Comparison of ENCODE assay signal across 23 mouse cellular contexts in the genomic region with DNA sequence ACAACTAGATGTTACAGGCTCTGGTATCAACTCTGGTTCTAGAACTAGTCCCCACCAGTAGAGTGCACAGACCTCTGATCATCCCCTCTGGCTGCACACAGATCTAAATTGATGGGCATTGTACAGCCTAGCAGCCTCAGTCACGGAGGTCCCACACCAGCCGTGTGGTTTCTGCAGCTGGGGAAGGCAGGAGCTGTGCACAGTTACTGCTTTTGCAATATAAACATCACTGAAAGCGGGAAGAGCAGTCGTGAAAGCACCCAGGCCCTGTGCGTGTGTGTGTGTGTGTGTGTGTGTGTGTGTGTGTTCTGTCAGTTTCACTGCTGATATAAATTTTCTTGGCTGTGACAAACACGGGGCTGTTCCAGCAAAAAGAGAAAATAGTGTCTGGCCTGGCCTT.
DNase-seq lines count a peak whose midpoint lies in the region; ATAC-seq and TF ChIP-seq lines count a peak whose summit lies in the region.
"Had no signal": no experiment of that assay in that cellular context is flagged by ENCODE, and none has a peak within 500 bp of the region (broad histone marks: within the 10 kb centered on the region; RNA-seq: fewer than 3 reads in every experiment).

No protein-coding gene starts in this region.

- no peaks in the 10 kb centered on the region for H3K9me3 ChIP-seq in stomach, embryonic 14.5 days (ENCODE audit: control insufficient read depth, low read depth, low read length)
- no peaks in the 10 kb centered on the region for H3K9me3 ChIP-seq in stomach, postnatal 0 days (ENCODE audit: control insufficient read depth, low read length)
- H3K9me3 ChIP-seq in forebrain, embryonic 11.5 days (ENCODE audit: control insufficient read depth, low read length), result no peaks in the 10 kb centered on the region
- H3K9me3 ChIP-seq: embryonic facial prominence, embryonic 13.5 days; forebrain, embryonic 13.5 days; heart, embryonic 15.5 days; hindbrain, embryonic 10.5 days; hindbrain, embryonic 15.5 days had no signal

- H3K9ac ChIP-seq in stomach, embryonic 14.5 days (replicated peaks; ENCODE audit: low read depth, low read length), result no peak overlapping the region
- H3K9ac ChIP-seq in stomach, postnatal 0 days (ENCODE audit: low read length), result no peak overlapping the region
- H3K9ac ChIP-seq in forebrain, embryonic 11.5 days (ENCODE audit: low read length), result no peak overlapping the region
- H3K9ac ChIP-seq: embryonic facial prominence, embryonic 13.5 days; forebrain, embryonic 13.5 days; heart, embryonic 15.5 days; hindbrain, embryonic 15.5 days had no signal

- 24% methylated on average over 6 of the region's 6 CpGs for WGBS in stomach, embryonic 14.5 days
- WGBS in stomach, postnatal 0 days, result 21% methylated on average over 6 of the region's 6 CpGs
- WGBS in forebrain, embryonic 11.5 days, result 78% methylated on average over 6 of the region's 6 CpGs

- H3K27me3 ChIP-seq in stomach, embryonic 14.5 days (ENCODE audit: control insufficient read depth, insufficient read depth, low read length), result no peaks in the 10 kb centered on the region
- H3K27me3 ChIP-seq in stomach, postnatal 0 days (ENCODE audit: control insufficient read depth, insufficient read depth, low read length), result no peaks in the 10 kb centered on the region
- no peaks in the 10 kb centered on the region for H3K27me3 ChIP-seq in forebrain, embryonic 11.5 days (ENCODE audit: control insufficient read depth, insufficient read depth, low read length)
- H3K27me3 ChIP-seq: embryonic facial prominence, embryonic 13.5 days; forebrain, embryonic 13.5 days; heart, embryonic 15.5 days; hindbrain, embryonic 15.5 days had no signal

- ATAC-seq in stomach, embryonic 14.5 days (ENCODE audit: insufficient number of reproducible peaks, insufficient read depth, low FRiP score, low read depth), result no peak
- ATAC-seq in stomach, postnatal 0 days (ENCODE audit: low FRiP score, low TSS enrichment), result no peak
- 0 out of 2 replicates have a peak, but pooled peaks have one; percentile 20 for ATAC-seq in megakaryocyte progenitor cell, adult 5-6 weeks (replicated peaks; ENCODE audit: poor library complexity)
- no peak for ATAC-seq in forebrain, embryonic 11.5 days (replicated peaks; ENCODE audit: low FRiP score)
- ATAC-seq: activated CD4-positive, CD25-positive, alpha-beta regulatory T cell, adult 4 months; forebrain, embryonic 13.5 days; Patski had no signal

- DNase-seq in kidney, postnatal 4 days, result peak; percentile 32 to 36
- DNase-seq in kidney, adult 18-20 months, result no peak
- no peak for DNase-seq in stomach, postnatal 0 days (ENCODE audit: low spot score)
- peak; percentile 8 for DNase-seq in yolk sac, embryonic 10.5 days (ENCODE audit: low spot score)
- DNase-seq in left cerebral cortex, adult 9 months (ENCODE audit: low spot score in 2 of 2), result no peak
- DNase-seq in forebrain, embryonic 11.5 days (ENCODE audit: low spot score), result no peak
- DNase-seq: adrenal gland, postnatal 14 days; cerebellum, adult 11-12 months; cerebellum, adult 9-10 months; cerebellum, postnatal 25 days; gastrocnemius, postnatal 36 days; heart, adult 2 months; heart, postnatal 14 days had no signal

- H3K27ac ChIP-seq in stomach, embryonic 14.5 days (ENCODE audit: low read length), result peak overlapping the region; percentile 70; the same call in 1 of the 2 replicates
- no peak overlapping the region for H3K27ac ChIP-seq in stomach, postnatal 0 days (replicated peaks)
- no peak overlapping the region for H3K27ac ChIP-seq in forebrain, embryonic 11.5 days (ENCODE audit: low read depth, low read length)
- H3K27ac ChIP-seq: embryonic facial prominence, embryonic 13.5 days; forebrain, embryonic 13.5 days; heart, adult 2 months; heart, embryonic 15.5 days; hindbrain, embryonic 10.5 days; hindbrain, embryonic 15.5 days had no signal

- H3K4me1 ChIP-seq in stomach, embryonic 14.5 days (ENCODE audit: control insufficient read depth, insufficient read depth, low read length), result peaks cover 13% of the 10 kb centered on the region
- H3K4me1 ChIP-seq in stomach, postnatal 0 days (replicated peaks; ENCODE audit: control insufficient read depth, insufficient read depth), result no peaks in the 10 kb centered on the region
- H3K4me1 ChIP-seq in forebrain, embryonic 11.5 days (replicated peaks; ENCODE audit: control insufficient read depth, insufficient read depth, low read length), result no peaks in the 10 kb centered on the region
- H3K4me1 ChIP-seq: forebrain, embryonic 13.5 days; heart, embryonic 15.5 days; hindbrain, embryonic 10.5 days had no signal

- no peak overlapping the region for H3K4me3 ChIP-seq in stomach, embryonic 14.5 days (ENCODE audit: low read depth, low read length)
- no peak overlapping the region for H3K4me3 ChIP-seq in stomach, postnatal 0 days (ENCODE audit: low read depth, low read length)
- no peak overlapping the region for H3K4me3 ChIP-seq in forebrain, embryonic 11.5 days (ENCODE audit: low read depth, low read length)
- H3K4me3 ChIP-seq: embryonic facial prominence, embryonic 13.5 days; forebrain, embryonic 13.5 days; heart, adult 2 months; heart, embryonic 15.5 days; hindbrain, embryonic 10.5 days; hindbrain, embryonic 15.5 days had no signal

- no peak for TF ChIP-seq CTCF in stomach, postnatal 0 days (IDR thresholded peaks at IDR 0.05; ENCODE audit: low read depth)

- H3K36me3 ChIP-seq in stomach, embryonic 14.5 days (ENCODE audit: control insufficient read depth, insufficient read depth, low read length), result no peaks in the 10 kb centered on the region
- H3K36me3 ChIP-seq in stomach, postnatal 0 days (ENCODE audit: control insufficient read depth, insufficient read depth, low read length), result no peaks in the 10 kb centered on the region
- no peaks in the 10 kb centered on the region for H3K36me3 ChIP-seq in forebrain, embryonic 11.5 days (ENCODE audit: control insufficient read depth, insufficient read depth, low read length)
- H3K36me3 ChIP-seq: embryonic facial prominence, embryonic 13.5 days; heart, embryonic 15.5 days; hindbrain, embryonic 10.5 days; hindbrain, embryonic 15.5 days had no signal

- TF ChIP-seq EP300 in stomach, postnatal 0 days (optimal IDR thresholded peaks at IDR 0.05), result no peak

- no peak overlapping the region for H3K4me2 ChIP-seq in stomach, embryonic 14.5 days (replicated peaks; ENCODE audit: low read depth, low read length)
- no peak overlapping the region for H3K4me2 ChIP-seq in stomach, postnatal 0 days (replicated peaks; ENCODE audit: low read depth)
- H3K4me2 ChIP-seq in forebrain, embryonic 11.5 days (ENCODE audit: low read depth, low read length, severe bottlenecking), result no peak overlapping the region
- H3K4me2 ChIP-seq: embryonic facial prominence, embryonic 13.5 days; forebrain, embryonic 13.5 days; heart, embryonic 11.5 days; heart, embryonic 15.5 days; hindbrain, embryonic 15.5 days had no signal

Comparison
In these comparisons a context has a peak if more than half of its experiments do, and no peak if none do; other contexts are left out.
1. DNase-seq: peak in kidney, postnatal 4 days (2 of 2) and yolk sac, embryonic 10.5 days (single experiment); none in kidney, adult 18-20 months (single experiment), stomach, postnatal 0 days (single experiment), left cerebral cortex, adult 9 months (0 of 2) and forebrain, embryonic 11.5 days (single experiment).